Mouse (Mus musculus) liver, adult 2 months (tissue): Measurements from ENCODE around the gene Tbc1d22a. TPM values are rescaled to one million over a fixed set of nuclear protein-coding genes. Genes with fewer than 3 reads are reported as not detected.

Source experiments
- DNase-seq: peaks from one replicate; pipeline ENCODE4 v3.0.0-alpha.2; 2011; ENCODE audit warnings: low read depth, low spot score; ENCODE audit errors: extremely low read depth
- H3K27ac ChIP-seq: fragments of 200-500 bp; replicated peaks from 2 replicates; pipeline ENCODE4 v1.5.1; 2012; ENCODE audit warnings: low read depth, mild to moderate bottlenecking, control low read depth, inconsistent platforms, low read length; ENCODE audit not compliant: insufficient read depth
- H3K27me3 ChIP-seq: fragments of 200-500 bp; 2 replicates; pipeline ENCODE4 v1.6.1; 2012; ENCODE audit warnings: mild to moderate bottlenecking, moderate library complexity, low read length, inconsistent platforms; ENCODE audit not compliant: control insufficient read depth, insufficient read depth
- H3K36me3 ChIP-seq: fragments of 200-500 bp; 2 replicates; pipeline ENCODE4 v1.6.1; 2012; ENCODE audit warnings: low read length, inconsistent platforms; ENCODE audit not compliant: control insufficient read depth, insufficient read depth
- H3K4me1 ChIP-seq: fragments of 200-500 bp; 2 replicates; pipeline ENCODE4 v1.6.1; 2011; ENCODE audit warnings: low read length; ENCODE audit not compliant: control insufficient read depth, insufficient read depth
- H3K4me3 ChIP-seq: fragments of 200-500 bp; 2 replicates; pipeline ENCODE4 v1.5.1; 2011; ENCODE audit warnings: low read depth, mild to moderate bottlenecking, control low read depth, low read length, moderate library complexity; ENCODE audit not compliant: insufficient read depth
- H3K79me2 ChIP-seq: fragments of 200-500 bp; 2 replicates; pipeline ENCODE4 v1.6.1; 2012; ENCODE audit warnings: inconsistent platforms, mild to moderate bottlenecking, low read length, moderate library complexity; ENCODE audit not compliant: control insufficient read depth, insufficient read depth
- H3K9ac ChIP-seq: fragments of 200-500 bp; 2 replicates; pipeline ENCODE4 v1.6.1; 2012; ENCODE audit warnings: low read depth, mild to moderate bottlenecking, control low read depth, inconsistent platforms, low read length
- CTCF ChIP-seq: fragments of 200-500 bp; IDR thresholded peaks from 2 replicates; pipeline ENCODE4 v1.5.1; 2011; ENCODE audit warnings: low read depth, low read length, control low read depth
- POLR2A ChIP-seq: fragments of 200-500 bp; IDR thresholded peaks from 2 replicates; pipeline ENCODE4 v1.6.1; 2011; ENCODE audit warnings: low read length, control low read depth; ENCODE audit not compliant: insufficient read depth; ENCODE audit errors: extremely low read depth
- WGBS: fragments of 180-500 bp; shearing (Covaris S2); methylation state at CpG from one replicate; pipeline ENCODE4 v1.1.7; 2018; 5-methylcytosine and 5-hydroxymethylcytosine counted together
- polyA plus RNA-seq: library from polyadenylated mRNA; depleted of rRNA; stranded (reverse); fragments of >200 nt; gene quantifications from 2 replicates; pipeline ENCODE4 v1.2.3, GENCODE M21; 2012
- total RNA-seq: library from RNA; depleted of rRNA; stranded (reverse); fragments of >200 nt; gene quantifications from 2 replicates; pipeline ENCODE4 v1.2.3, GENCODE M21; 2014

The Tbc1d22a gene
- total and polyA plus RNA-seq, 2 experiments, result 9.6 to 14.3 TPM

DNA sequence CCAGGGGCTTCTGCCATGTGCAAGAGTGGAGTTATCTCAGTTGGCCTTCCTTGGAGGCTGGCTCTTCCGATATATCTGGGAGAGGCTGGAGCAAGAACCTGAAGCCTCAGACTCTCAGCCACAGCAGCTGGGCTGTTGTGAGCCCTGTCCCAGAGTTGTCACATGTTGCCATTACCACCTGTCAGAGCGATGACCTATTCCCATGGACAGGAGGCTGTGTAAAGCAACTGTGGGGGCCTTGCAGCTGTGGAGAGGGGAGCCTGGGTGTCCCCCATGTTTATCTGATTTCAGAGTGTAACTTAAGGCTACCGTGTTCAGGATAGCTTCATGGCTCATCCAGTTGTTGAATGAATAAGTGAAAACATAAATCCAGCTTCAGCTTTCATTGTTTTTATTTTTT is 50.1 kb downstream of the Tbc1d22a start:
- TF ChIP-seq POLR2A, result no peak
- TF ChIP-seq CTCF, result no peak
- Histone ChIP-seq H3K4me3 (no peak overlapping the region), H3K9ac (no peak overlapping the region), H3K36me3 (no peaks in the 10 kb centered on the region), H3K27me3 (no peaks in the 10 kb centered on the region), H3K27ac (no peak overlapping the region), H3K4me1 (peaks cover 8% of the 10 kb centered on the region), H3K79me2 (no peaks in the 10 kb centered on the region)
- WGBS, result 96% methylated on average over 3 of the region's 3 CpGs
- no peak for DNase-seq

DNA sequence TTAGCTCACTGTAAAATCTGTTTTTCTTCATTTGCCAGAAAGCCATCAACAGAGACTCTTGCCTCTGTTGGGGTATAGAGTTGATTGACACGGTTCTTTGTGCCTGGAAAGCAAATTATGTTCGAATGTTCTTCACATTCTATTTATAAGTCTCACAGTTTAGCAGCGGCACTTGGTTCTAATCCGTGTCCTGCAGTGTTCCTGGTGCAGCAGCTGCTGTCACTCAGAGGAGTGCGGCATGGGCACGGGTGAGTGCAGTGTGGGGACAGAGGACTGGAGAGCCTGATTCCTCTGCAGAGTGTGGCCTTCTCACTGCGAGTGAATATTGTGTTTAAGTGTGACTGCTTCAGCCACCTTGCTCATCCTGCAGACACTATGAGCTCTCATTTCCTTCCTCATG is 50.5 kb downstream of the Tbc1d22a start:
- Histone ChIP-seq H3K4me3 (no peak overlapping the region), H3K79me2 (no peaks in the 10 kb centered on the region), H3K4me1 (peaks cover 8% of the 10 kb centered on the region), H3K27me3 (no peaks in the 10 kb centered on the region), H3K36me3 (no peaks in the 10 kb centered on the region), H3K9ac (no peak overlapping the region), H3K27ac (no peak overlapping the region)
- DNase-seq, result no peak
- WGBS, result 88% methylated on average over 7 of the region's 7 CpGs
- TF ChIP-seq CTCF (no peak), POLR2A (no peak)

DNA sequence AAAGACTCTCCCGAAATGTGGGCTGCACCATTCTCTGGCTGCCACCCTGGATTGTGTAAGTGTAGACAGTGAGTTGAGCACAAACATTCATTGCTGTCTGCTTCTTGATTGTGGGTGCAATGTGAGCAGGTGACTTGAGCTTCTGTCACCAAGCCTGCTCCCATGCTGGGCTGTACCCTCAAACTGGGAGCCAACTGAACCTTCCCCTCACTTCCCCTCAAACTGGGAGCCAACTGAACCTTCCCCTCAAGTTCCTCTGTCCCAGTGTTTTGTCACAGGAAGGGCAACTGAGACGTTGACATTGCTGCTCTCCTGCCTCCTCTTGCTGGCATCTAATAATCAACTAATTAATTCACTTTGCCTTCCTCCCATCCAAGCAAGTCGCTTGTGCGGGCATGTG is 52.7 kb downstream of the Tbc1d22a start:
- no peak overlapping the region for H3K27ac ChIP-seq
- H3K9ac ChIP-seq, result no peak overlapping the region
- no peaks in the 10 kb centered on the region for H3K79me2 ChIP-seq
- no peak for TF ChIP-seq POLR2A
- no peak for TF ChIP-seq CTCF
- H3K4me3 ChIP-seq, result no peak overlapping the region
- WGBS, result 55% methylated on average over 4 of the region's 4 CpGs
- H3K27me3 ChIP-seq, result no peaks in the 10 kb centered on the region
- peak; percentile 87 for DNase-seq
- H3K4me1 ChIP-seq, result peaks cover 8% of the 10 kb centered on the region
- H3K36me3 ChIP-seq, result no peaks in the 10 kb centered on the region

DNA sequence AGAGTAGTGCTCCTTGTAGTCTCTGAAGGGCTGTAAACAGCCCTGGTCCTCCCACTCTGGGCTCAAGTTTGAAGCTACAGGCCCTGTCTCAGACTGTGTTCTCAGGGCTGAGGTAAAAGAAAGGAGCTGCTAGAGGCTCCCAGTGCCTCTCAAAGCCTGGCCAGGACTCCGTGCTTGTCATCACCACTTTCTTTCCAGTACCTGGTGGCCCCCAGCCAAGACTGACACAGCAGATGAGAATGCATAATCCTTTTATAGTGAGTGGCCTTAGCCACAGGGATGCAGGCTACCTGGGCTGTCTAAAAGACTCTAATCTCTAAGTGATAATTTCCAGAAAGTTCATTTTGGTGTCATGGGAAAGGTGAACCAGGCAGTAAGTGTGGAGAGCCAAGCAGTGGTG is 54.3 kb downstream of the Tbc1d22a start:
- WGBS, result 44% methylated on average over 1 of the region's 1 CpGs
- DNase-seq, result peak; percentile 33
- Histone ChIP-seq H3K27ac (no peak overlapping the region), H3K4me3 (no peak overlapping the region), H3K27me3 (no peaks in the 10 kb centered on the region), H3K4me1 (peaks cover 8% of the 10 kb centered on the region), H3K36me3 (no peaks in the 10 kb centered on the region), H3K79me2 (no peaks in the 10 kb centered on the region), H3K9ac (no peak overlapping the region)
- TF ChIP-seq CTCF (no peak), POLR2A (no peak)

DNA sequence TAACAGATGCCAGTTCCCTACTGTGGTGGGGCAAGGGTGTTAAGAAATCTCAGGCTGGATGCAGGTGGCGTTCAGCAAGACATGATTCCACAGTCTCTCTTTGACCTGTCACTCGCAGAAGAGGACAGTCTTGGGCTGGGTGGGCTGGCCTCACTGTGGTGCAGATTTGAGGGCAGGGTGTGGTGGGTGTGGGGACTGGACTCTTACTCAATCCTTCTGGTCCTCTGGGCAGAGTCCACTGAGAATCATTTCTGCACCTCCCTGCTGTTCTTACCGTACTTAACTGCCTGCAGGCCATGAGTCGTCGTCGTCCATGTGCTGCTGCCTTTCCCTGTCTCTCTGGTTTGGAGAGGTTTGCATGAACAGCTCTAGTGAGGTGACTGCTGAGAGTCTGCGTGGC is 61.5 kb downstream of the Tbc1d22a start:
- H3K4me3 ChIP-seq, result no peak overlapping the region
- peak; percentile 34 for DNase-seq
- peaks cover 5% of the 10 kb centered on the region; the same call in 1 of the 2 replicates for H3K4me1 ChIP-seq
- H3K79me2 ChIP-seq, result peaks cover 6% of the 10 kb centered on the region; the same call in 1 of the 2 replicates
- no peaks in the 10 kb centered on the region for H3K36me3 ChIP-seq
- TF ChIP-seq POLR2A (no peak), CTCF (no peak)
- H3K27me3 ChIP-seq, result no peaks in the 10 kb centered on the region
- H3K9ac ChIP-seq, result no peak overlapping the region
- 54% methylated on average over 7 of the region's 7 CpGs for WGBS
- H3K27ac ChIP-seq, result no peak overlapping the region

GRCm38 (mm10) chr15:86276538-86277264 is 62.4 kb downstream of the Tbc1d22a start:
- H3K27me3 ChIP-seq, result no peaks in the 10 kb centered on the region
- WGBS, result 94% methylated on average over 11 of the region's 11 CpGs
- H3K9ac ChIP-seq, result no peak overlapping the region
- H3K79me2 ChIP-seq, result peaks cover 6% of the 10 kb centered on the region; the same call in 1 of the 2 replicates
- H3K36me3 ChIP-seq, result no peaks in the 10 kb centered on the region
- H3K4me1 ChIP-seq, result peaks cover 5% of the 10 kb centered on the region; the same call in 1 of the 2 replicates
- TF ChIP-seq CTCF (no peak), POLR2A (no peak)
- no peak overlapping the region for H3K4me3 ChIP-seq
- DNase-seq, result no peak
- H3K27ac ChIP-seq, result no peak overlapping the region
